Mouse (Mus musculus) midbrain, embryonic 12.5 days (tissue): ENCODE data around the gene Nemf. TPM values are rescaled to one million over a fixed set of nuclear protein-coding genes. Genes with fewer than 3 reads are reported as not detected.

ENCODE experiments used
- ATAC-seq: fragments of 200-750 bp; cut with Nextera tagmentation; 2 replicates; pipeline ENCODE4 v1.8.0; 2017; ENCODE audit warnings: low read depth, moderate TSS enrichment, moderate library complexity; ENCODE audit not compliant: low FRiP score
- H3K27ac ChIP-seq: fragments of 300-500 bp; sonication (generic); replicated peaks from 2 replicates; pipeline ENCODE4 v1.5.1; 2016; ENCODE audit warnings: mild to moderate bottlenecking
- H3K27me3 ChIP-seq: fragments of 300-500 bp; sonication (generic); 2 replicates; pipeline ENCODE4 v1.6.1; 2016; ENCODE audit warnings: mild to moderate bottlenecking
- H3K36me3 ChIP-seq: fragments of 300-500 bp; sonication (generic); 2 replicates; pipeline ENCODE4 v1.6.1; 2016
- H3K4me1 ChIP-seq: fragments of 300-500 bp; sonication (generic); 2 replicates; pipeline ENCODE4 v1.6.1; 2016
- H3K4me2 ChIP-seq: fragments of 300-500 bp; sonication (generic); replicated peaks from 2 replicates; pipeline ENCODE4 v1.6.1; 2016; ENCODE audit warnings: mild to moderate bottlenecking, moderate library complexity
- H3K4me3 ChIP-seq: fragments of 300-500 bp; sonication (generic); 2 replicates; pipeline ENCODE4 v1.5.1; 2016; ENCODE audit warnings: mild to moderate bottlenecking
- H3K9ac ChIP-seq: fragments of 300-500 bp; sonication (generic); replicated peaks from 2 replicates; pipeline ENCODE4 v1.6.1; 2016; ENCODE audit warnings: mild to moderate bottlenecking, moderate library complexity
- H3K9me3 ChIP-seq: fragments of 300-500 bp; sonication (generic); 2 replicates; pipeline ENCODE4 v1.6.1; 2016; ENCODE audit warnings: mild to moderate bottlenecking
- WGBS: fragments of 180-500 bp; shearing (Covaris S2); methylation state at CpG from one replicate; pipeline ENCODE4 v1.1.7; 2016; 5-methylcytosine and 5-hydroxymethylcytosine counted together
- polyA plus RNA-seq: library from polyadenylated mRNA; unstranded; fragments of >200 nt; fragmentation: Nextera tagmentation; extraction: Ambion mirVana; gene quantifications from 2 replicates; pipeline ENCODE4 v1.2.1, GENCODE M21; 2016

Nemf gene
- polyA plus RNA-seq, 1 experiment from 2014 or later, result 95.2 TPM

GRCm38 (mm10) chr12:69351685-69352084 is 5.3 kb downstream of the Nemf start:
- WGBS, result 86% methylated on average over 1 of the region's 1 CpGs
- H3K9ac ChIP-seq, result no peak overlapping the region
- H3K27me3 ChIP-seq, result no peaks in the 10 kb centered on the region
- H3K36me3 ChIP-seq, result peaks cover 59% of the 10 kb centered on the region
- H3K27ac ChIP-seq, result no peak overlapping the region
- no peak overlapping the region for H3K4me2 ChIP-seq
- ATAC-seq, result no peak
- H3K4me1 ChIP-seq, result peaks cover 8% of the 10 kb centered on the region
- H3K9me3 ChIP-seq, result no peaks in the 10 kb centered on the region
- H3K4me3 ChIP-seq, result no peak overlapping the region

GRCm38 (mm10) chr12:69349928-69350327 is 7.0 kb downstream of the Nemf start:
- Histone ChIP-seq H3K4me2 (no peak overlapping the region), H3K9me3 (no peaks in the 10 kb centered on the region), H3K4me3 (no peak overlapping the region), H3K27ac (no peak overlapping the region), H3K36me3 (peaks cover 70% of the 10 kb centered on the region), H3K27me3 (no peaks in the 10 kb centered on the region), H3K4me1 (no peaks in the 10 kb centered on the region), H3K9ac (no peak overlapping the region)
- WGBS, result 80% methylated on average over 2 of the region's 2 CpGs
- no peak for ATAC-seq

GRCm38 (mm10) chr12:69333547-69333946 is 23.4 kb downstream of the Nemf start:
- 92% methylated on average over 2 of the region's 2 CpGs for WGBS
- no peak for ATAC-seq
- H3K4me2 ChIP-seq, result no peak overlapping the region
- H3K4me1 ChIP-seq, result no peaks in the 10 kb centered on the region
- H3K9me3 ChIP-seq, result no peaks in the 10 kb centered on the region
- no peaks in the 10 kb centered on the region for H3K27me3 ChIP-seq
- H3K36me3 ChIP-seq, result peaks cover 68% of the 10 kb centered on the region
- no peak overlapping the region for H3K4me3 ChIP-seq
- H3K9ac ChIP-seq, result no peak overlapping the region
- no peak overlapping the region for H3K27ac ChIP-seq

- WGBS, result 89% methylated on average over 1 of the region's 1 CpGs
- H3K36me3 ChIP-seq, result peaks cover 72% of the 10 kb centered on the region
- no peak for ATAC-seq
- H3K4me2 ChIP-seq, result no peak overlapping the region
- H3K4me1 ChIP-seq, result no peaks in the 10 kb centered on the region
- H3K27ac ChIP-seq, result no peak overlapping the region
- no peaks in the 10 kb centered on the region for H3K9me3 ChIP-seq
- H3K4me3 ChIP-seq, result no peak overlapping the region
- no peak overlapping the region for H3K9ac ChIP-seq
- H3K27me3 ChIP-seq, result no peaks in the 10 kb centered on the region
Observed at GRCm38 (mm10) chr12:69332147-69332546, 24.8 kb downstream of the Nemf start.

- no peak overlapping the region for H3K9ac ChIP-seq
- no peak overlapping the region for H3K4me3 ChIP-seq
- H3K36me3 ChIP-seq, result peaks cover 72% of the 10 kb centered on the region
- ATAC-seq, result no peak
- no peaks in the 10 kb centered on the region for H3K27me3 ChIP-seq
- no peaks in the 10 kb centered on the region for H3K4me1 ChIP-seq
- 94% methylated on average over 3 of the region's 3 CpGs for WGBS
- H3K4me2 ChIP-seq, result no peak overlapping the region
- no peaks in the 10 kb centered on the region for H3K9me3 ChIP-seq
- no peak overlapping the region for H3K27ac ChIP-seq
Observed at GRCm38 (mm10) chr12:69331187-69331586, 25.8 kb downstream of the Nemf start.

GRCm38 (mm10) chr12:69318431-69318830 is 38.5 kb downstream of the Nemf start:
- Histone ChIP-seq H3K36me3 (peaks cover 74% of the 10 kb centered on the region), H3K27me3 (no peaks in the 10 kb centered on the region), H3K9me3 (no peaks in the 10 kb centered on the region), H3K4me2 (no peak overlapping the region), H3K27ac (no peak overlapping the region), H3K9ac (no peak overlapping the region), H3K4me1 (no peaks in the 10 kb centered on the region), H3K4me3 (no peak overlapping the region)
- no peak for ATAC-seq

- no peak overlapping the region for H3K4me3 ChIP-seq
- H3K9ac ChIP-seq, result no peak overlapping the region
- H3K27me3 ChIP-seq, result no peaks in the 10 kb centered on the region
- H3K4me1 ChIP-seq, result no peaks in the 10 kb centered on the region
- no peaks in the 10 kb centered on the region for H3K9me3 ChIP-seq
- no peak for ATAC-seq
- H3K27ac ChIP-seq, result no peak overlapping the region
- peaks cover 92% of the 10 kb centered on the region for H3K36me3 ChIP-seq
- 97% methylated on average over 4 of the region's 4 CpGs for WGBS
- no peak overlapping the region for H3K4me2 ChIP-seq
Observed at GRCm38 (mm10) chr12:69309659-69310058, 47.3 kb downstream of the Nemf start.

- no peak for ATAC-seq
- H3K27ac ChIP-seq, result no peak overlapping the region
- peaks cover 94% of the 10 kb centered on the region for H3K36me3 ChIP-seq
- WGBS, result 94% methylated on average over 7 of the region's 7 CpGs
- H3K9me3 ChIP-seq, result no peaks in the 10 kb centered on the region
- no peak overlapping the region for H3K4me2 ChIP-seq
- H3K4me3 ChIP-seq, result no peak overlapping the region
- H3K9ac ChIP-seq, result no peak overlapping the region
- no peaks in the 10 kb centered on the region for H3K4me1 ChIP-seq
- H3K27me3 ChIP-seq, result no peaks in the 10 kb centered on the region
Observed at GRCm38 (mm10) chr12:69306333-69306732, 50.6 kb downstream of the Nemf start.

- H3K9me3 ChIP-seq, result no peaks in the 10 kb centered on the region
- 93% methylated on average over 2 of the region's 2 CpGs for WGBS
- H3K9ac ChIP-seq, result no peak overlapping the region
- ATAC-seq, result no peak
- H3K27ac ChIP-seq, result no peak overlapping the region
- no peaks in the 10 kb centered on the region for H3K27me3 ChIP-seq
- H3K4me2 ChIP-seq, result no peak overlapping the region
- H3K4me3 ChIP-seq, result no peak overlapping the region
- peaks cover 87% of the 10 kb centered on the region for H3K36me3 ChIP-seq
- H3K4me1 ChIP-seq, result peaks cover 4% of the 10 kb centered on the region
Observed at GRCm38 (mm10) chr12:69304051-69304450, 52.9 kb downstream of the Nemf start.

- no peak for ATAC-seq
- Histone ChIP-seq H3K9ac (no peak overlapping the region), H3K4me2 (no peak overlapping the region), H3K4me1 (peaks cover 14% of the 10 kb centered on the region), H3K4me3 (no peak overlapping the region), H3K27me3 (no peaks in the 10 kb centered on the region), H3K36me3 (peaks cover 69% of the 10 kb centered on the region), H3K9me3 (no peaks in the 10 kb centered on the region), H3K27ac (no peak overlapping the region)
- 96% methylated on average over 12 of the region's 12 CpGs for WGBS
Observed at GRCm38 (mm10) chr12:69302171-69302570, 54.8 kb downstream of the Nemf start.

- Histone ChIP-seq H3K36me3 (peaks cover 51% of the 10 kb centered on the region), H3K27ac (no peak overlapping the region)
- 88% methylated on average over 2 of the region's 2 CpGs for WGBS
Observed at GRCm38 (mm10) chr12:69300391-69300790, 56.6 kb downstream of the Nemf start.

GRCm38 (mm10) chr12:69299831-69300230 is 57.1 kb downstream of the Nemf start:
- H3K27ac ChIP-seq, result no peak overlapping the region
- H3K4me2 ChIP-seq, result no peak overlapping the region
- no peak overlapping the region for H3K9ac ChIP-seq
- 91% methylated on average over 3 of the region's 3 CpGs for WGBS
- peaks cover 20% of the 10 kb centered on the region for H3K4me1 ChIP-seq
- no peak overlapping the region for H3K4me3 ChIP-seq
- H3K9me3 ChIP-seq, result no peaks in the 10 kb centered on the region
- no peak for ATAC-seq
- H3K36me3 ChIP-seq, result peaks cover 46% of the 10 kb centered on the region
- no peaks in the 10 kb centered on the region for H3K27me3 ChIP-seq

More at GRCm38 (mm10) chr12:69300391-69300790, 56.6 kb downstream of the Nemf start:
- Histone ChIP-seq H3K4me3 (no peak overlapping the region), H3K9ac (no peak overlapping the region), H3K9me3 (no peaks in the 10 kb centered on the region), H3K27me3 (no peaks in the 10 kb centered on the region), H3K4me1 (peaks cover 20% of the 10 kb centered on the region), H3K4me2 (no peak overlapping the region)
- no peak for ATAC-seq

- ATAC-seq, result no peak
- no peak overlapping the region for H3K9ac ChIP-seq
- H3K9me3 ChIP-seq, result no peaks in the 10 kb centered on the region
- H3K36me3 ChIP-seq, result peaks cover 41% of the 10 kb centered on the region
- H3K27me3 ChIP-seq, result no peaks in the 10 kb centered on the region
- H3K4me3 ChIP-seq, result no peak overlapping the region
- H3K27ac ChIP-seq, result 0 out of 2 replicates have a peak overlapping the region, but pooled peaks have one; percentile 3
- WGBS, result 78% methylated on average over 12 of the region's 12 CpGs
- peak overlapping the region; percentile 69 for H3K4me2 ChIP-seq
- H3K4me1 ChIP-seq, result peaks cover 20% of the 10 kb centered on the region
Observed at GRCm38 (mm10) chr12:69299231-69299630, 57.7 kb downstream of the Nemf start.
